Mouse (Mus musculus): ENCODE measurements around the gene Rhd. TPM values are rescaled to one million over a fixed set of nuclear protein-coding genes. Genes with fewer than 3 reads are reported as not detected.
"Not testable (repeated sequence)": the region's sequence is repeated elsewhere in the genome, so short reads cannot be mapped to it uniquely, and the experiment has no call there.

Gene Rhd
- polyA plus RNA-seq, 1 experiment from 2014 or later = 5.4 TPM

GRCm38 (mm10) chr4:134871950-134872349 is 7.6 kb downstream of the Rhd start:
- Histone ChIP-seq H3K36me3 (no peaks in the 10 kb centered on the region), H3K4me2 (no peak overlapping the region), H3K9me3 (replicated peaks) (no peaks in the 10 kb centered on the region), H3K27me3 (peaks cover 28% of the 10 kb centered on the region), H3K4me3 (no peak overlapping the region), H3K9ac (no peak overlapping the region), H3K27ac (no peak overlapping the region), H3K4me1 (replicated peaks) (peaks cover 12% of the 10 kb centered on the region)
- ATAC-seq (replicated peaks; ENCODE audit: insufficient number of reproducible peaks, insufficient read depth, low FRiP score, low read depth) = no peak
- WGBS = 41% methylated on average over 2 of the region's 2 CpGs

- no peak for ATAC-seq (replicated peaks; ENCODE audit: insufficient number of reproducible peaks, insufficient read depth, low FRiP score, low read depth)
- H3K4me1 ChIP-seq (replicated peaks) = peaks cover 10% of the 10 kb centered on the region
- no peak overlapping the region for H3K27ac ChIP-seq
- 85% methylated on average over 9 of the region's 9 CpGs for WGBS
- H3K4me2 ChIP-seq = no peak overlapping the region
- H3K4me3 ChIP-seq = no peak overlapping the region
- no peaks in the 10 kb centered on the region for H3K9me3 ChIP-seq (replicated peaks)
- H3K36me3 ChIP-seq = no peaks in the 10 kb centered on the region
- no peaks in the 10 kb centered on the region for H3K27me3 ChIP-seq
- H3K9ac ChIP-seq = no peak overlapping the region
Measured at GRCm38 (mm10) chr4:134876171-134876570, 11.8 kb downstream of the Rhd start.

- no peak for ATAC-seq (replicated peaks; ENCODE audit: insufficient number of reproducible peaks, insufficient read depth, low FRiP score, low read depth)
- Histone ChIP-seq H3K27me3 (no peaks in the 10 kb centered on the region), H3K9ac (0 out of 2 replicates have a peak overlapping the region, but pooled peaks have one; percentile 19), H3K9me3 (replicated peaks) (no peaks in the 10 kb centered on the region), H3K36me3 (no peaks in the 10 kb centered on the region), H3K4me2 (peak overlapping the region; percentile 71), H3K4me1 (replicated peaks) (peaks cover 24% of the 10 kb centered on the region), H3K4me3 (peak overlapping the region; percentile 41), H3K27ac (no peak overlapping the region)
- 5% methylated on average over 17 of the region's 17 CpGs for WGBS
Measured at GRCm38 (mm10) chr4:134879410-134879981, 15.2 kb downstream of the Rhd start.

- H3K9me3 ChIP-seq (replicated peaks) = no peaks in the 10 kb centered on the region
- H3K27me3 ChIP-seq = no peaks in the 10 kb centered on the region
- ATAC-seq (replicated peaks; ENCODE audit: insufficient number of reproducible peaks, insufficient read depth, low FRiP score, low read depth) = no peak
- peak overlapping the region; percentile 71 for H3K4me2 ChIP-seq
- H3K4me3 ChIP-seq = peak overlapping the region; percentile 41
- 37% methylated on average over 6 of the region's 6 CpGs for WGBS
- no peak overlapping the region for H3K9ac ChIP-seq
- no peak overlapping the region for H3K27ac ChIP-seq
- H3K36me3 ChIP-seq = no peaks in the 10 kb centered on the region
- H3K4me1 ChIP-seq (replicated peaks) = peaks cover 26% of the 10 kb centered on the region
Measured at GRCm38 (mm10) chr4:134880041-134880440, 15.7 kb downstream of the Rhd start.

- Histone ChIP-seq H3K4me1 (replicated peaks) (peaks cover 27% of the 10 kb centered on the region), H3K4me3 (no peak overlapping the region), H3K36me3 (no peaks in the 10 kb centered on the region), H3K27me3 (no peaks in the 10 kb centered on the region), H3K4me2 (0 out of 2 replicates have a peak overlapping the region, but pooled peaks have one; percentile 6), H3K9me3 (replicated peaks) (no peaks in the 10 kb centered on the region), H3K27ac (peak overlapping the region; percentile 59), H3K9ac (no peak overlapping the region)
- ATAC-seq (replicated peaks; ENCODE audit: insufficient number of reproducible peaks, insufficient read depth, low FRiP score, low read depth) = 0 out of 2 replicates have a peak, but pooled peaks have one; percentile 19
- 27% methylated on average over 7 of the region's 7 CpGs for WGBS
Measured at GRCm38 (mm10) chr4:134883266-134883665, 18.9 kb downstream of the Rhd start.

GRCm38 (mm10) chr4:134883808-134884207 is 19.5 kb downstream of the Rhd start:
- Histone ChIP-seq H3K4me2 (0 out of 2 replicates have a peak overlapping the region, but pooled peaks have one; percentile 6), H3K4me1 (replicated peaks) (peaks cover 27% of the 10 kb centered on the region), H3K27ac (peak overlapping the region; percentile 63), H3K36me3 (no peaks in the 10 kb centered on the region), H3K9me3 (replicated peaks) (no peaks in the 10 kb centered on the region), H3K9ac (no peak overlapping the region), H3K4me3 (no peak overlapping the region), H3K27me3 (no peaks in the 10 kb centered on the region)
- ATAC-seq (replicated peaks; ENCODE audit: insufficient number of reproducible peaks, insufficient read depth, low FRiP score, low read depth) = peak; percentile 77
- 54% methylated on average over 10 of the region's 10 CpGs for WGBS

- no peak overlapping the region for H3K9ac ChIP-seq
- H3K4me2 ChIP-seq = no peak overlapping the region
- no peaks in the 10 kb centered on the region for H3K36me3 ChIP-seq
- H3K4me3 ChIP-seq = no peak overlapping the region
- no peak for ATAC-seq (replicated peaks; ENCODE audit: insufficient number of reproducible peaks, insufficient read depth, low FRiP score, low read depth)
- no peaks in the 10 kb centered on the region for H3K9me3 ChIP-seq (replicated peaks)
- H3K4me1 ChIP-seq (replicated peaks) = peaks cover 23% of the 10 kb centered on the region
- peak overlapping the region; percentile 63 for H3K27ac ChIP-seq
- no peaks in the 10 kb centered on the region for H3K27me3 ChIP-seq
- WGBS = 64% methylated on average over 4 of the region's 4 CpGs
Measured at GRCm38 (mm10) chr4:134884364-134884763, 20.0 kb downstream of the Rhd start.

- WGBS = 69% methylated on average over 6 of the region's 6 CpGs
- Histone ChIP-seq H3K9me3 (replicated peaks) (no peaks in the 10 kb centered on the region), H3K27ac (no peak overlapping the region), H3K27me3 (no peaks in the 10 kb centered on the region), H3K4me2 (no peak overlapping the region), H3K4me1 (replicated peaks) (no peaks in the 10 kb centered on the region), H3K36me3 (peaks cover 11% of the 10 kb centered on the region), H3K4me3 (no peak overlapping the region), H3K9ac (no peak overlapping the region)
- ATAC-seq (replicated peaks; ENCODE audit: insufficient number of reproducible peaks, insufficient read depth, low FRiP score, low read depth) = no peak
Measured at GRCm38 (mm10) chr4:134892096-134892495, 27.8 kb downstream of the Rhd start.

GRCm38 (mm10) chr4:134897256-134897655 is 32.9 kb downstream of the Rhd start:
- Histone ChIP-seq H3K4me2 (no peak overlapping the region), H3K36me3 (peaks cover 59% of the 10 kb centered on the region), H3K9ac (no peak overlapping the region), H3K9me3 (replicated peaks) (no peaks in the 10 kb centered on the region), H3K4me3 (no peak overlapping the region), H3K4me1 (replicated peaks) (no peaks in the 10 kb centered on the region), H3K27ac (no peak overlapping the region), H3K27me3 (no peaks in the 10 kb centered on the region)
- WGBS = 93% methylated on average over 6 of the region's 6 CpGs
- ATAC-seq (replicated peaks; ENCODE audit: insufficient number of reproducible peaks, insufficient read depth, low FRiP score, low read depth) = no peak

- WGBS = 90% methylated on average over 8 of the region's 8 CpGs
- Histone ChIP-seq H3K4me3 (no peak overlapping the region), H3K4me1 (replicated peaks) (no peaks in the 10 kb centered on the region), H3K9ac (no peak overlapping the region), H3K9me3 (replicated peaks) (no peaks in the 10 kb centered on the region), H3K27me3 (no peaks in the 10 kb centered on the region), H3K36me3 (peaks cover 95% of the 10 kb centered on the region), H3K27ac (no peak overlapping the region), H3K4me2 (no peak overlapping the region)
- ATAC-seq (replicated peaks; ENCODE audit: insufficient number of reproducible peaks, insufficient read depth, low FRiP score, low read depth) = no peak
Measured at GRCm38 (mm10) chr4:134901126-134901525, 36.8 kb downstream of the Rhd start.

GRCm38 (mm10) chr4:134903046-134903445 is 38.7 kb downstream of the Rhd start:
- no peak overlapping the region for H3K4me3 ChIP-seq
- no peak overlapping the region for H3K4me2 ChIP-seq
- ATAC-seq (replicated peaks; ENCODE audit: insufficient number of reproducible peaks, insufficient read depth, low FRiP score, low read depth) = no peak
- H3K36me3 ChIP-seq = peaks cover 97% of the 10 kb centered on the region
- H3K9me3 ChIP-seq (replicated peaks) = no peaks in the 10 kb centered on the region
- H3K9ac ChIP-seq = no peak overlapping the region
- no peak overlapping the region for H3K27ac ChIP-seq
- H3K27me3 ChIP-seq = no peaks in the 10 kb centered on the region
- 87% methylated on average over 7 of the region's 7 CpGs for WGBS
- no peaks in the 10 kb centered on the region for H3K4me1 ChIP-seq (replicated peaks)

GRCm38 (mm10) chr4:134911406-134911805 is 47.1 kb downstream of the Rhd start:
- not testable (repeated sequence) for H3K9me3 ChIP-seq (replicated peaks); ATAC-seq (replicated peaks; ENCODE audit: insufficient number of reproducible peaks, insufficient read depth, low FRiP score, low read depth); H3K27me3 ChIP-seq; H3K27ac ChIP-seq; H3K4me3 ChIP-seq; H3K4me2 ChIP-seq; H3K9ac ChIP-seq
- WGBS = 96% methylated on average over 8 of the region's 8 CpGs
- H3K36me3 ChIP-seq = peaks cover 45% of the 10 kb centered on the region; the same call in 1 of the 2 replicates
- H3K4me1 ChIP-seq (replicated peaks) = peaks cover 20% of the 10 kb centered on the region
